Mouse (Mus musculus) CD8-positive naive resting alpha-beta T cell, adult 2 months (primary cell): ENCODE data around the gene Olfr668.
"Not testable (repeated sequence)": the region's sequence is repeated elsewhere in the genome, so short reads cannot be mapped to it uniquely, and the experiment has no call there.

Experiments
- DNase-seq, 2 experiments: peaks; one replicate each; pipeline ENCODE4 v3.0.0; 2022; ENCODE audit warnings: low read depth in 2 of 2, low spot score in 2 of 2

Olfr668 gene

DNA sequence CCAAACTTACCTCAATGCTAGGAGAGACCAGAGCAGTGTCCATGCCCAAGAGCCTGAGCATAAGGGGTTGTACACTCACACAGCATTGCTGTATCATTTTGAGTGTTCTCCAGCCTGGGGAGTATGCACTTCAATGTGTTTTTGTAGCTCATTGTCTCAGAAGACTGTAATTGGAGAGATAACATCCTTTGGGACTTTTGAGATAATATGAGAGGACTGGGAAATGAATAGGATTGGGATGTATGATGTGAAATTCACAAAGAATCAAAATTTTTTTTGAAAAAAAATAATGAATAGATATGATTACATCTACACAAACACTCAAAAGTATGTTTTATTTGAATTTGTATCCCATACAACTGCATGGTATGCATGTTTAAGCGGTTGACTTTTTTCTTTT, at the start of gene Olfr668:
Gene Olfr668 (minus strand): TSS at position 101 of the 400 bp plus-strand sequence.
- DNase-seq, result no peak

GRCm38 (mm10) chr7:104972507-104972906, 44.6 kb upstream of the Olfr668 start:
- not testable (repeated sequence) for DNase-seq

DNA sequence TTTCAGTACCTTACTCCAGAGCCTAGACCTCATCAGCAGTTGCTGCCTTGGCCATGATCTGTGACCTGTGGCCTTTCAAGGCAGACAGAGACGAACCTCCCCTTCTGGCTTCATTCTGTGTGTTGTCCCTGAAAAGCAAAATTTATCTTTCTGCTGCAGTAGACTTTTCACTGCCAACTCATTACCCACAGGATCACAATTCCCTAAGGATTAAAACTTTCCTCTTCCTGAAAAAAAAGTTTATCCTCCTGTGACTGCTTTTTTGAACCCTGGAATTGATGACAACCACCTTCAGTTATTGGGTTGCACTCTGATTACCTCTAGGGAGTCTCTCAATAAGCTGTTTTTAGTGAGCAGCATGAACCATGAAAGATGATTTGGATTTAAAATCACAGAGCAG, 34.7 kb upstream of the Olfr668 start, which contains the start of gene Olfr670:
Gene Olfr670 (minus strand): TSS at position 101 of the 400 bp plus-strand sequence.
- DNase-seq, result no peak

DNA sequence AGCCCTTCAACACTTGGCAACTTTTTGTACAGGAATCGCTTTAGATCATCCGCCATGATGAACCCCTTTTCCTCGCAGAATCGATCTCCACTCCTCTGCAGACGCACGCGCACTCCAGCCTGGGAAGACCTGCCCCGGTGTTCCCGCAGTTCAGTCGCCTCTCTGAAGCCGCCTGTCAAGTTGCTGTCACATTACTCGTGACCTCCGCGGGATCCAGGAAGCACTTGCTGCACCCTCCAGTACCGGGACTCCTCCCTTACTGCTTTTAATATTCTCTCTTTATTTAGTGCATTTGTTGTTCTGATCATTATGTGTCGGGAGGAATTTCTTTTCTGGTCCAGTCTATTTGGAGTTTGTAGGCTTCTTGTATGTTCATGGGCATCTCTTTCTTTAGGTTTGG, 22.4 kb upstream of the Olfr668 start:
- not testable (repeated sequence) for DNase-seq

DNA sequence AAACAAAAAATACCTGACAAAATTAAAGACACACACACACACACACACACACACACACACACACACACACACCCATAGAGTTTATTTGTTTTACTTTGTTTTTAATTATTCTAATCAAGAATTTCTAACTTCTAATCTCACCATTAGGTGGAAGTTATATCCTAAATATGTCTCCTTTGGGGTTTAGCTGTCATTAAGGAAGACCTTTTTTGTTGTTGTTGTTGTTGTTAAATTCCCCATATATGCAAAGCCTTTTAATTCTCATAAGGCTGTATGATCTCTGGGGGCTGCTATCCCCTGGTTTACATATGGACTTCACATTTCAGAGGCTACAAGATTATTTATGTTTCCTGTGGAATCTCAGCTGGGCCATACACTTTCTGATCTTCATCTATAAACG, 6.1 kb upstream of the Olfr668 start, which contains the start of gene Olfr669:
Gene Olfr669 (plus strand): TSS at position 301 of the 400 bp plus-strand sequence.
- DNase-seq, result no peak

DNA sequence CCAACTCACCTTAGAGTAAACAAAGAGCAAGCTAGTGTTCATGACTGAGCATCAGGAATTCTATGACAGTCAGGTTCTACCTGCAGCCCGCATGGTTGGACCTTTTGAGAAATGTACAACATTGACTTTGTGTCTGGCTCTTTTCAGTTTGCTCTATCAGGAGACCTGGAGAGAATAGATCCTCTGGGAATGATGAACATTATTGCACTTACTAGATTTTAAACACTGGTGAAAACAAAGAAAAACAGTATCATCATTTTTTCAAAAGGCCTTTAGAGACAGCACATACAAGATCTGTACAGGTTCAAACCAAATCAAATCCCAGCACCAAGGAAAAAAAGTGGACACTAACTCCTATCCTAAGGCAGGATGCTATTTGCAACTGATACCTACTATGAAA, 6.5 kb downstream of the Olfr668 start, which contains the start of gene Olfr667:
Gene Olfr667 (minus strand): TSS at position 101 of the 400 bp plus-strand sequence.
- no peak for DNase-seq

DNA sequence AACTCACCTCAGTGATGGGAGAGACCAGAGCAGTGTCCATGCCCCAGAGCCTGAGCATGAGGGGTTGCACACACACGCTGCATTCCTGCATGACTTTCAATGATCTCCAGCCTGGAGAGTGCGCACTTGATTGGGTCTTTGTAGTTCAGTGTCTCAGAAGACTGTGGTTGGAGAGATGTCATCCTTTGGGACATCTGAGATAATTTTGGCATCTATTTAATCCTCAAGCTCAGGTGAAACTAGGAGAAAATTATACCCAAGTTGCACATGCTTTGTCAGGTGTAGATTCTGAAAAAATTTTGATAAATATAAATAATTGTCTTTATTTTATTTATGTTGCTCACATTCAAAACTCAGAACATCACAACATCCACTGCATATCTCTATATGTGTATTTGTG, 32.0 kb downstream of the Olfr668 start, which contains the start of gene Olfr666:
Gene Olfr666 (minus strand): TSS at position 101 of the 400 bp plus-strand sequence.
- DNase-seq, result no peak

DNA sequence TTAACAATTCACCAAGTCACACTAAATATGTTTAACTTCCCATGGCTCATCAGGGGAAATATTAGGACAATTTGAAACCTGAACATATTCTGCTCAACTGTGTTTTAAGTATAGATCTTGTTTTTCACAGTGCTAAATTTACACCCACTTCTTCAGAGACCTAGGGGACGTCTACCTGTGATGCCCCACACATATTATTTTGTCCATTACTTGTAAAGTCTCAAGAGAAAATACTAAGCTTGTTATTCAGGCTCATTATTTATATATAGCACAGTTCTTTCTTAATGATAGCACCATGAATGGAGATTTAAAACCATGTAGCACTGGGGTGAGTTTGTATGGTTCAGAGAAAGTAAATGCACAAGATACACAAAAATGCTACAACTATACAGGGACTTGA, 50.1 kb downstream of the Olfr668 start, which contains the start of gene Olfr665:
Gene Olfr665 (plus strand): TSS at position 301 of the 400 bp plus-strand sequence.
- DNase-seq, result no peak
